Comparison of ENCODE assay signal across 10 mouse cellular contexts in genomic region chr15:23452098-23452625, GRCm38 (mm10).
DNase-seq lines count a peak whose midpoint lies in the region; ATAC-seq and TF ChIP-seq lines count a peak whose summit lies in the region.
"Had no signal": no experiment of that assay in that cellular context is flagged by ENCODE, and none has a peak within 500 bp of the region (broad histone marks: within the 10 kb centered on the region; RNA-seq: fewer than 3 reads in every experiment).

No protein-coding gene starts in this region.

- no peaks in the 10 kb centered on the region for H3K9me3 ChIP-seq in heart, embryonic 13.5 days
- no peaks in the 10 kb centered on the region for H3K9me3 ChIP-seq in intestine, embryonic 16.5 days (ENCODE audit: control insufficient read depth, low read length)

- H3K27ac ChIP-seq in heart, embryonic 13.5 days (replicated peaks): peak overlapping the region; percentile 80
- no peak overlapping the region for H3K27ac ChIP-seq in intestine, embryonic 16.5 days (ENCODE audit: low read length)
- H3K27ac ChIP-seq: liver, embryonic 14.5 days had no signal

- no peak overlapping the region for H3K9ac ChIP-seq in heart, embryonic 13.5 days
- H3K9ac ChIP-seq in intestine, embryonic 16.5 days (ENCODE audit: low read depth, low read length): no peak overlapping the region
- H3K9ac ChIP-seq: liver, embryonic 14.5 days had no signal

- WGBS in heart, embryonic 13.5 days: 12% methylated on average over 9 of the region's 9 CpGs
- 32% methylated on average over 9 of the region's 9 CpGs for whole genome bisulfite sequencing in intestine, embryonic 16.5 days

- H3K4me3 ChIP-seq in heart, embryonic 13.5 days: no peak overlapping the region
- H3K4me3 ChIP-seq in C2C12 (ENCODE audit: insufficient read depth, poor library complexity, severe bottlenecking): no peak overlapping the region
- no peak overlapping the region for H3K4me3 ChIP-seq in intestine, embryonic 16.5 days (ENCODE audit: low read length)
- H3K4me3 ChIP-seq: erythroblast, embryonic 14.5 days had no signal

- TF ChIP-seq CTCF in C2C12 (IDR thresholded peaks at IDR 0.05; ENCODE audit: control insufficient read depth, insufficient read depth, insufficient read length): no peak

- H3K27me3 ChIP-seq in heart, embryonic 13.5 days (replicated peaks): no peaks in the 10 kb centered on the region
- H3K27me3 ChIP-seq in C2C12 (ENCODE audit: control insufficient read depth, insufficient read depth, insufficient read length): no peaks in the 10 kb centered on the region
- H3K27me3 ChIP-seq in intestine, embryonic 16.5 days (replicated peaks; ENCODE audit: control insufficient read depth, insufficient read depth, low read length): no peaks in the 10 kb centered on the region

- H3K36me3 ChIP-seq in heart, embryonic 13.5 days: no peaks in the 10 kb centered on the region
- no peaks in the 10 kb centered on the region for H3K36me3 ChIP-seq in C2C12 (ENCODE audit: control insufficient read depth, insufficient read depth)
- no peaks in the 10 kb centered on the region for H3K36me3 ChIP-seq in intestine, embryonic 16.5 days (ENCODE audit: control insufficient read depth, insufficient read depth, low read length)

- H3K79me2 ChIP-seq in C2C12 (ENCODE audit: control insufficient read depth, insufficient read depth): no peaks in the 10 kb centered on the region

- no peak for DNase-seq in heart, postnatal 36 days
- peak; percentile 26 for DNase-seq in embryo, embryonic 10.5 days (ENCODE audit: low spot score)
- DNase-seq in spleen, postnatal 14 days (ENCODE audit: low spot score in 2 of 2): no peak
- no peak for DNase-seq in layer of hippocampus, adult 9-10 months (ENCODE audit: low spot score)

- peak; percentile 73; the same call in 1 of the 2 replicates for ATAC-seq in heart, embryonic 13.5 days (ENCODE audit: extremely low read depth, insufficient number of reproducible peaks, low FRiP score, low TSS enrichment)
- ATAC-seq in intestine, embryonic 16.5 days: peak; percentile 48; the same call in 1 of the 2 replicates
- ATAC-seq in monocyte, adult 5-6 weeks (replicated peaks; ENCODE audit: insufficient number of reproducible peaks, low FRiP score, low TSS enrichment, poor library complexity, severe bottlenecking): no peak

- H3ac ChIP-seq in C2C12 (ENCODE audit: control insufficient read depth, insufficient read length, low read depth): no peak overlapping the region

- peaks cover 3% of the 10 kb centered on the region; the same call in 1 of the 2 replicates for H3K4me1 ChIP-seq in heart, embryonic 13.5 days
- no peaks in the 10 kb centered on the region for H3K4me1 ChIP-seq in intestine, embryonic 16.5 days (ENCODE audit: control insufficient read depth, insufficient read depth, low read length)

- peak overlapping the region; percentile 33 for H3K4me2 ChIP-seq in heart, embryonic 13.5 days
- no peak overlapping the region for H3K4me2 ChIP-seq in intestine, embryonic 16.5 days (ENCODE audit: low read depth, low read length)

- no peaks in the 10 kb centered on the region for H3K79me3 ChIP-seq in C2C12 (ENCODE audit: low read depth)

- intact Hi-C loops in heart, postnatal 36 days (cut with DNase I): no loop called here

TF ChIP-seq in C2C12, 6 proteins besides CTCF, POLR2A, EP300 and RAD21:
- TF ChIP-seq USF1 (IDR thresholded peaks at IDR 0.05; ENCODE audit: low read depth) (no peak), MYOG (IDR thresholded peaks at IDR 0.05; ENCODE audit: control insufficient read depth, extremely low read depth, insufficient read length) (no peak), CEBPB (IDR thresholded peaks at IDR 0.05; ENCODE audit: low read depth) (peak; percentile 68), FOSL1 (IDR thresholded peaks at IDR 0.05; ENCODE audit: insufficient read depth, low read length, poor library complexity, severe bottlenecking) (peak; percentile 79), MYOD1 (IDR thresholded peaks at IDR 0.05; ENCODE audit: control insufficient read depth, insufficient read length, low read depth) (peak; percentile 68), MAX (IDR thresholded peaks at IDR 0.05) (peak; percentile 97)
